22 mouse cellular contexts compared by ENCODE assay signal in the genomic region with DNA sequence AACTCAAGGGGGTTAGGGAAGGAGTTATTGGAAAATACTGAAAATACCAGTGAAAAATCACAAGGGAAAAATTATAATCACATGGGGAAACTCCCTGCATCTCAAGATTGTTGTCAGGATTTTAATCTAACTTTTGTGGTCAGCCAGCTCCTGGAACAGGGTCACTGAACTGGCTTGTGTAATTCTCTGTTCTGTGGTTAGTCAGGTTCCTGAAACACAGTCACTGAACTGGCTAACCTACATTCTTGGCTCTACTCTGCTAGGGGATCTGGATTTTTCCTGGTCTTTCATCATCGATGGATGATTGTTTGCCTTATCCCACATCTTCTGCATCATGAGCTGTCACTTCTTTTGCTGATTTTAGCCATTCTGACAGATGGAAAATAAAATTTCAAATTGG.
"Had no signal": no experiment of that assay in that cellular context is flagged by ENCODE, and none has a peak within 500 bp of the region (broad histone marks: within the 10 kb centered on the region; RNA-seq: fewer than 3 reads in every experiment).

No protein-coding gene starts in this region.

- H3K9ac ChIP-seq: liver, embryonic 15.5 days; liver, postnatal 0 days; lung, embryonic 15.5 days; midbrain, embryonic 12.5 days; neural tube, embryonic 13.5 days; neural tube, embryonic 15.5 days; stomach, embryonic 15.5 days had no signal

- H3K27ac ChIP-seq: liver, embryonic 15.5 days; lung, embryonic 15.5 days; midbrain, embryonic 10.5 days; midbrain, embryonic 12.5 days; neural tube, embryonic 13.5 days; neural tube, embryonic 15.5 days; stomach, embryonic 15.5 days; stomach, postnatal 0 days had no signal

- DNase-seq: liver, postnatal 0 days; lung, adult 2 months; lung, postnatal 4 days; midbrain, embryonic 14.5 days; retina, postnatal 1 day; right cerebral cortex, adult 18-20 months; right cerebral cortex, postnatal 25 days; right cerebral cortex, postnatal 4 days; spleen, adult 18-20 months; thymus, postnatal 14 days; thymus, postnatal 36 days had no signal

- H3K27me3 ChIP-seq: liver, embryonic 15.5 days; lung, embryonic 15.5 days; midbrain, embryonic 12.5 days; neural tube, embryonic 13.5 days; neural tube, embryonic 15.5 days; stomach, embryonic 15.5 days had no signal

- H3K36me3 ChIP-seq: liver, embryonic 15.5 days; lung, embryonic 15.5 days; midbrain, embryonic 10.5 days; midbrain, embryonic 12.5 days; neural tube, embryonic 13.5 days; neural tube, embryonic 15.5 days; stomach, embryonic 15.5 days had no signal

- H3K4me2 ChIP-seq: liver, embryonic 15.5 days; lung, embryonic 15.5 days; midbrain, embryonic 12.5 days; neural tube, embryonic 13.5 days; neural tube, embryonic 15.5 days; stomach, embryonic 15.5 days had no signal

- ATAC-seq: liver, postnatal 0 days; lung, postnatal 0 days; midbrain, embryonic 16.5 days had no signal

- H3K4me3 ChIP-seq: liver, embryonic 15.5 days; lung, embryonic 15.5 days; midbrain, embryonic 10.5 days; midbrain, embryonic 12.5 days; myocyte; neural tube, embryonic 13.5 days; neural tube, embryonic 15.5 days; stomach, embryonic 15.5 days had no signal

- H3K4me1 ChIP-seq: liver, embryonic 15.5 days; lung, embryonic 15.5 days; midbrain, embryonic 10.5 days; midbrain, embryonic 12.5 days; stomach, embryonic 15.5 days had no signal

- H3K9me3 ChIP-seq: liver, embryonic 15.5 days; lung, embryonic 15.5 days; stomach, embryonic 15.5 days had no signal
